Mouse (Mus musculus): ENCODE data around the gene Phb2.
"Not testable (repeated sequence)": the region's sequence is repeated elsewhere in the genome, so short reads cannot be mapped to it uniquely, and the experiment has no call there.

Gene Phb2

DNA sequence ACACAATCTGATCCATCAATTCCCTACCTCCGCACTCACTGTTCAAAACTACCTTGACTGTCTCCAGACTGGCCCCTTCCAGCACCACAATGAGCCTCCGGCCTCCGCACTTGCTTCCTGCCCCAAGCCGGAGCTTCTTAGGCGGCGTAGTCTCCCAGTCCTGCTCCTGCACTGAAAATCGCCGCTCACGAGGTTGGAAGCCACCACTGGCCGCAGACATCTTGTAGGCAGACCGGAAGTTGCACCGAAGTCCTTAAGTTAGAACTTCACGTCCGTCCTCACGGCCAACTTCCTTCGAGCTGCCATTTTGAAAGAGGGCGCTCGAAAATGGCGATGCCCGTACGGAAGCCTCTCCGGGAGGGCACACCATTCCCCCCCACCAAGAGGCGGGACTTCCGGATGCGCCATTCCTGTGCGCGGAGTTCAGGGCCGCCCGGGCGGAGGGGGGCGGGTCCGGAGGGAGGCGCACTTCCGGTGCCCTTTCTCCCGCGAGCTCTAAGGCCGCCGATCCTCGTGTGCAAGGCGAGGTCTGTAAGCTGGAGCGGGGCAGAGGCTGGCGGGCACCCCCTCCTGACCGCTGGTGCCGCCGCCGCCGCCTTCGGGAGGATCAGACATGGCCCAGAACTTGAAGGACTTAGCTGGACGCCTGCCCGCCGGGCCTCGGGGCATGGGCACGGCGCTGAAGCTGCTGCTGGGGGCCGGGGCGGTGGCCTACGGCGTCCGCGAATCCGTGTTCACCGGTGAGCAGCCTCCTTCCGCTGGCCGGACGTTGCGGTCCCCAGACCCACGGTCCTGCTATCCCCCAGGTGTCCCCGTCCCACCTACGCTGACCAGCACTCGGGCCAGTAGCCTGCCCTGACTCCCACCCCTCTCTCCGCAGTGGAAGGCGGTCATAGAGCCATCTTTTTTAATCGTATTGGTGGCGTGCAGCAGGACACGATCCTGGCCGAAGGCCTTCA lies at the start of gene Phb2, which contains the start of gene Emg1:
Gene Phb2 (plus strand): TSS at position 513 of the 959 bp plus-strand sequence.
Gene Emg1 (minus strand): TSS at position 355 of the 959 bp plus-strand sequence.
- DNase-seq (ENCODE audit: low spot score in 2 of 2), result peak; percentile 98

DNA sequence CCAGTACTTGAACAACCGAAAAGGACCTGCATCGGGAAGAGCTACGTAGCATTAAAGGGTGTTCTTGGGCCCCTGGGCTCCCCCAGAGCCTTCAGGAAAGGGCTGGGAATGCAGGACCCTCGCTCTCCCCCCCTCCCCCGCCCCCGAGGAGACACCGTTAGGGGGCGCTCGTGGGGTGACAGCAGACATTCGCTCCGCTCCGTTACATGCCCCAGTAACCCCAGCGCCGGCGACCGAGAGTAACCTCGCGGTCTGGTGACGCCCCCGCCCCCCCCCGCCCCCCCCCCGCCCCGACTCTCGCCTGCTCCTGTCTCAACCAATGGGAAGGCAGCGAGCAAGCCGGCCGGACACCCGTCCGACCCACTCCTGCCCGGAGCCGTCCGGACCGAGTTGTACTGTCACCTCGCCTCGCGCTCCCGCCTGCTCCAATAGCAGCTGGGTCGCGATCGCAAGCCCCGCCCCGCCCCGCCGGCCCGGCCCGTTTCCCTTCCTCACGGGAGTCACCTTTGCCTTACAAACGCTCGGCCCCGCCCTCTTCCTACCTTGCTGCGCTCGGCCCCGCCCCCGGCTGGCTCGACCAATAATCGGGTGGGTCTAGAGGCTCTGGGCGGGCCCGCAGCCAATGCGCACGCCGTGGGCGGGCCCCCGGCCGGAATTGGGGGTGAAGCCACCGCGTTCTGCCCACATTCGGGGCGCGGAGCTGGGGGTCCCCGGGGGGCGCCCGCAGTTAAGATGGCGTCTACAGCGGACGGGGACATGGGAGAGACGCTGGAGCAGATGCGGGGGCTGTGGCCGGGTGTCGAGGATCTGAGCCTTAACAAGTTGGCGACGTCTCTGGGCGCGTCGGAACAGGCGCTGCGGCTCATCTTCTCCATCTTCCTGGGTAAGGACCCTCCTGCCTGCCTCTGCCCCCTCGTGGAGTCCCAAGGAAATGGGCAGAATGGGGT lies 49.4 kb upstream of the Phb2 start, which contains the start of gene Lpcat3:
Gene Lpcat3 (plus strand): TSS at position 551 of the 947 bp plus-strand sequence.
- DNase-seq (ENCODE audit: low spot score in 2 of 2), result peak; percentile 96 to 97

DNA sequence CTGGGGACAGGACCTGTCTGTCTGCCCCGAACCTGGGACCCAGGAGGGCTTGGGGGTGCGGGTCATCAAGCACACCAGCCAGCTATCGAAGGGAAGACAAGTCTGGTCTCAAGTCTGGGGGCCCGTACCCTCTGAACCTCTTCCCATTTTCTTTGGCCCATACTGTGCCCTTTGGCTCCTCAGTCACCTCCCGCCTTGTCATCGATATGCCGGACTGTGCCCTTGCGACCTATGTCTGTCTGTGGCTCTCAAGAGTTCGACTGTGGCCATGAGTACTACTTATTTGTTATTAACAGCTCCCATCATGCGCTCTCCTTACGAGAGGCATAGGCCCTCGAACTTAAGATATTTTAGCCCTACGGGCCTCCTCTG lies 48.7 kb upstream of the Phb2 start:
- no peak for DNase-seq (ENCODE audit: low spot score in 2 of 2)

DNA sequence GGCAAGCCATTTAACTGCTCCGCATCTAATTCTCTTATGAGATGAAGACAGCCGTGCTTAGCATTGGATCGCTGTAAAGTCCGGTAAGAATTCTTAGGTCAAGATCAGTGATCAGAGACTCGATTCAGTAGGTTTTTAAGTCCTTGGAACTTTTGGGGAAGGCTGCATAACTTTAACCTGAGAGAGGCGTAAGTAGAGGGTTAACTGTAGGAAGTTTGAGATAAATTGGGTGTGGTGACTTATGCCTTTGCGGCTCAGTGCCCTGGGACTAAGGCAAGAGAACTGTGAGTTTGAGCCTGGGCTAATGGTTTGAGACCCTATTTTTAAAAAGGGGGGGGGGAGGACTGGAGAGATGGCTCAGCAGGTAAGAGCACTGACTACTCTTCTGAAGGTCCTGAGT lies 47.9 kb upstream of the Phb2 start:
- no peak for DNase-seq (ENCODE audit: low spot score in 2 of 2)

DNA sequence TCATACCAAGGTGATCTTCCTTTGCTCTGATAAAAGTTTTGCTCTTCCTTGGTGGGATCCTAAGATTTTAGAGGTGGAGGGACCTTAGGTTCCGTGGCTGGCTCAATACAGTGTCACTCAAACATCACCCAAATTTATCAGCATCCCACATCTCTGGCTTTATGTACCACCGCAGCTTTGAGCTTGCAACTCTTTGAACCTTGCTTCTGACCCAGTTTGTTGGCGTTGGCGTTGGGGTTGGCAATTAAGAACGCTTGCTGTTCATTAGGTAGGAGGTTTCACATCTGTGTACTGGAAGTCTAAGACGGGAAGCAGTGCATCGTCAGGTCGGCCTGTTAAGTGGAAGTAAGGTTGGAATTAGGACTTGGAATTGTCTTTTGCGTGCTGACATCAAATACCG lies 47.1 kb upstream of the Phb2 start:
- DNase-seq (ENCODE audit: low spot score in 2 of 2), result no peak

DNA sequence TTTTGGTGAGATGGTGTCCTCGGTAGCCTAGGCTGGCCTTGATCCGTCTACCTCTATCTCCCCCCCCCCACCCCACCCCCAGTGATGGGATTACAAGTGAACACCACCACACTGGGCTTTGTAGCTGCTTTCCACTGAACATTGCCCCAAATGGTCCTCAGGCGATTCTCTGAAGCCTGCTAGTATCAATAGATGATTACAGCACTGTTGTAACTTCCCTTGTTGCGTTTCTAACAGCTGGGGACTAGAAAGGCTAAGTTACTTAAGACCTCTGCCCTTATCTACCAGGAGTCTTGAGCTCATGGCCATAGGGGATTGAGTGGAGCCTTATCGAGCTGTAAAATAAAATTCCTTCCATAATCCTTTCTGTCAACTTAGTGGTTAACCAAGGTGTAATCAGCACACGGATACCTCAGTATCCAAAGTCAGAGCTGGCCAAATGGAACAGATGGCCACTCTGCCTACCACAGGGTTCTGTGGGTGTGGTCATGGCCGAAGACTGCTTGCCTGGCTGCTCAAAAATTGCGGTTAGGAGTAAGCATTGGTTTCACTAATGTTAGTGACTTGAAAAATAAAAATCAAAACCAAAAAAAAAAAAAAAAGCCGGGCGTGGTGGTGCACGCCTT lies 42.8 kb upstream of the Phb2 start:
- DNase-seq (ENCODE audit: low spot score in 2 of 2), result no peak

DNA sequence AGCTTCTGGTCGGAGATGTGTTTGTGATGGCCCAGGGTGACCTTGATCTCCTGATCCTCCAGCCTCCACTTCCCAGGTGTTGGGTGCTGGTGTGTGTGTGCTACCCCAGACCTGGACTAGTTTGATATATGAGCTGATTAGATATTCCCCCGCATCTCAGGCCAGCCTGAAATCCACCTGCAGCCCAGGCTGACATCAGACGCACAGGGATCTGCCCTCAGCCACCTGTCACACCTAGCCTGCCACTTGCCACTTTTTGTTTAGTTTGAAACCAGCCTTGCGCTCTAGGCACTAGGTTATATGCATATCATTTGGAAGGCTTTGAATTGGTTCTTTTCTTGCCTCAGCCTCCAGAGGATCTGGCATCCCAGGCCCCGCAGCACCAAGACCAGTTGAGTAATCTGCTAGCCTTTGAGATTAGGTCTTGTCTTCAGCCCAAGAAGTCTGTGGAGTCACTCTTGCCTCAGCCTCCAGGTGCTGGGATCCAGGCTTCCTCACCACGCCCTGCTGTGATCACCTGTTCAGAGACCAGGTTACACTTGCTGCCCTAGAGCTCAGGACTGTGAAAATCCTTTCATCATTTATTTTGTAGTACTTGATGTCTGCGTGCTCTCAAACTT lies 41.7 kb upstream of the Phb2 start:
- no peak for DNase-seq (ENCODE audit: low spot score in 2 of 2)

DNA sequence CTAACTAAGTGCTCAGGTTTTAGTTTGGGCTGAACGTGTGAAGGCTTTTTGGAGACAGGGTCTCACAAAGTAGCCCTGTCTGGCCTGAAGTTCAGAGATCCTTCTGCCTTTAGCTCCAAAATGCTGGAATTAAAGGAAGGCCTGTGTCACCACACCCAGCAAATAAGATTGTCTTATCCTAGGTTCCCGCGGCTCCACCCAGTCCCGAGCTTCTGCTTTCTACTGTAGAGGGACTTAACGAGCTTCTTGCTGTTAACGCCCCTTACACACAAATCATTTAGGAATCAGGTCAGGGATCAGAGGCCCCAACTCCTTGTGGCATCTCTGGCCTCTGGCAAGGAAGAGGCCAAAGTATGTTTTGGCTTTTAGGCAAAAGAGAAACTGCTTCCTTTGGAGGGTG lies 40.0 kb upstream of the Phb2 start:
- DNase-seq (ENCODE audit: low spot score in 2 of 2), result no peak

DNA sequence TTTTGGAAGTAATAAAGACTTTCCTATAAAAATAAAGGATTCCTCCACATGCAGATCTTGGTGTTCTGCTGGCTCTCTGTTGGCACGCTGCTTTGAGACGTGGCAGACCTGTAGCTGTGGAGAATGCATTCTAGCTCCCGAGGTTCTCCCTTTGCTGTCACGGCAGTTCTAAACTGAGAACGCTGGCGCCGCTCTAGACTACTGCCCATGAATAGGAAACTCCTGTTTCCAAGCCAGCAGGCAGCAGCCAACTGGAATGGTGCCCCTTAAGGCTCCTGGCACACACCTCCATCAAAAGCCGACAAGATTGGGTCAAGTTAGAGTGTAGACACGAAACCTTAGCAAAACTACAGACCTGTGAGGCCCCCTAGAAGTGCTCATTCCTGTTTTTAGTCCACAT lies 38.5 kb upstream of the Phb2 start:
- DNase-seq (ENCODE audit: low spot score in 2 of 2), result peak; percentile 47 to 73

DNA sequence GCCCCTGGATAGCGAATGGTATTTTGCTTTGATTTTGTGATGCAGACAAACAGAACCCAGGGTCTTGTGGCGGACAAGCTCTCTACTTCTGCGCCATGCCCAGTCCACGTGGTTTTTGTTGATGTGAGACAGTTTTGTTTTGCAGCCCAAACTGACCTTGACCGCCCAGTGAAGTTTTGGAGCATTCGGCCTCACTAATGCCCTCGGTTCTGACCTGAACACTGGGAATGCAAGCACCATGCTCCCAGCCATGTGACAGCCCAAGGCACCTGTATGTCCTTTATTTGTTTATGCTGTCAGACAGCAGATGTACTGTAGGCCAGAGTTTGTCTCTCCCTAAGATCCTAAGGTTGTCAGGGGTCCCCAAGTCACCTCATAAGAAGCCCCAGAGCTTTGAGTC lies 37.5 kb upstream of the Phb2 start:
- no peak for DNase-seq (ENCODE audit: low spot score in 2 of 2)

DNA sequence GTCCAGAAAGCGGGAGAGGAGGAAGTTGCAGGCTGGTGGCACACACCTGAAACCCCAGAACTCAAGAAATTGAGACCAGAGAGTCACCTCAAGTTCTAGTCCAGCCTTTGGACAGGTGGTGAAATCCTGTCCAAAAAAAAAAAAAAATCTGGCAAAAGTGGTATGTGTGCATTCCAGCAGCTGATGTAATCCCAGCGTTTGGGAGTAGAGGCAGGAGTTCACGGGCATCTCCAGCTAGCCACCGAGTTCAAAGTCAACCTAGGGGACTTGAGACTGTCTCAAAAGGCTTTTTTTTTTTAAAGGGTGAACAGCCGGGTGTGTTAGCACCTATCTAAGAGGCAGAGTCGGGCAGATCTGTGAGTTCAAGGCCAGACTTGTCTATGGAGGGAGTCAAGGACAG lies 36.0 kb upstream of the Phb2 start:
- DNase-seq (ENCODE audit: low spot score in 2 of 2), result no peak

DNA sequence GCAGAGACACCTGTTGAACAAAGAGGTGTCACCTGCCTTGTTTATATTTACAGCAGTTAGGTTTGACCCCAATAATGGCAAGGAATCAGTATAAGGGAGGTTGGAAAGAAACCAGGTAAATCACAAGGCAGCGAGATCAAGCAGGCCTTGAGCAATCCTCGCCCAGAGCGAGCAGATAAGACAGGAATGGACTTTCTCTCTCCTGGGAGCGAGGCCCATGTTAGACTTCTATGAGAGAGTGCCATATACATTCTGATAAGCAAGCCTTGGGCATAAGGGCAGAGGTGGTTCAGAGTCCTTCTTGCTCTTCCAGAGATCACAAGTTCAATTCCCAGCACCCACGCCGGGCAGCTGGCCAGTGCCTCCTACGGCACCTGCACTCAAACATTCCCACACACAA lies 33.4 kb upstream of the Phb2 start:
- DNase-seq (ENCODE audit: low spot score in 2 of 2), result no peak

DNA sequence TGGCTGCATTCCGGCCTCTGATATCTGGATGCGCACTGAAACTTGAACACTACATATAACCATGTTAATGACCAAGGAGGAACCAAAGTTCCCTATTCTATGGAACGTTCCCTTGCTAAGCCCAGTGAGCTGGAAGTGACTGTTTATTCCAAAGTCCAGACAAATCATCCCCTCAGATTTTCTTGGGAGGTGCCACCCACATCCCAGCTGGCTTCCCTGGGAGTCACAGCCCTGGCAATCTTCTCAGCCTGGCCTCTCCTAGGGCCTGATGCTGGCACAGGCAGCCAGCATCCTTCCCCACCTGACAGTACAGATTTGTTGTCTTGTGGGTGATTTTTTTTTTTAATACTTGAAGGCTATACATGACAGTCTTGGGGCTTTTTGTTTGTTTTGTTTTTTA lies 32.6 kb upstream of the Phb2 start:
- DNase-seq (ENCODE audit: low spot score in 2 of 2), result no peak

DNA sequence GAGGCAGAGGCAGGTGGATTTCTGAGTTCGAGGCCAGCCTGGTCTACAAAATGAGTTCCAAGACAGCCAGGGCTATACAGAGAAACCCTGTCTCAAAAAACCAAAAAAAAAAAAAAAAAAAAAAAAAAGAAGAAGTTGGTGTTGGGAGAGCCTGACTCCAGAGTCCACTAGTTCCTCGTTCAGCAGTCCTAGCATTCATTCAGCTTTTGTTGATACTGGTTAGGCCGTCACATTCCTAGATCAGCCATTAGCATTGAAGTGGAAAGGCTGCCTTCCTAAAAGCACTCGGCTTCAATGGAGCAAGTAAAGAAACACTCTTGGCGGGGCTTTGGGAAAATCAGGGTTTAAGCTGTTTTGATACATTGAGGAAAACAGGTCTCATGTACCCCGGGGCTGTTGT lies 29.8 kb upstream of the Phb2 start:
- DNase-seq (ENCODE audit: low spot score in 2 of 2), result not testable (repeated sequence)

DNA sequence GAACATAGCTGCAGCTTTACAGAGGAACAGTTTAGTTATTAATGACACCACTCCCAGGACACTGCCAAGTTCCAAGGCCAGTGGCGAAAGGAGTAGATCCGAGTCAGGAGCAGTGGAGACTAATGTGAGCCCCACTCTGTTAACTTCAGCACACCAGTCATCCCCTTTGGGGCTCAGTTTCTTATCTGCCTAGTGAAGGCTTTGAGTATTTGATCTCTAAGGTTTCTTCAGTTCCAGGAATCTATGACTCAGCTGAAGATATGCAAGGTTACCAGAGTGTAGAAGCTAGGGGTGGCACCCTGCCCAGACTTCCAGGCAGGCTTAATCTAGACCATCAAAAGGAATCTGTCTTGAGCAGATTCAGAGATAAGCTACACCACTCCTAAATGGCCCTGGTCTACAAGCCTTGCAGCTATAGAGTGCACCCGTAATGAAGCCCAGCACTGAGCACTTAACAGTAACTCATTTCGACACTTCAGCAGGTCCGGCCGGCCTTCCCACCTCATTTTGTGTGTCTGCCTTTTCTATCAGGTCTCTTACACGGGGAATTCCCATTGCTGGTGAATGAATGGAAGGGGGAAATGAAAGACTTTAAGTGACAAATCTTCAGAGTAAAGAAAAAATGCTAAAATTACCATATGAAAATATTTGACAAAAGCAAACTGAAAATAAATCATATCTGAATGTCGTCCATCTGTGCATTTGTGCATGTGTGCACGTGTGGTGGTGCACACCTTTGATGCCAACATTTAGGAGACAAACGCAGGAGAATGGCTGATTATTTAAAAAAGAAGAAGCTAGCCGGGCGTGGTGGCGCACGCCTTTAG lies 28.3 kb upstream of the Phb2 start:
- peak; percentile 43 to 53 for DNase-seq (ENCODE audit: low spot score in 2 of 2)

DNA sequence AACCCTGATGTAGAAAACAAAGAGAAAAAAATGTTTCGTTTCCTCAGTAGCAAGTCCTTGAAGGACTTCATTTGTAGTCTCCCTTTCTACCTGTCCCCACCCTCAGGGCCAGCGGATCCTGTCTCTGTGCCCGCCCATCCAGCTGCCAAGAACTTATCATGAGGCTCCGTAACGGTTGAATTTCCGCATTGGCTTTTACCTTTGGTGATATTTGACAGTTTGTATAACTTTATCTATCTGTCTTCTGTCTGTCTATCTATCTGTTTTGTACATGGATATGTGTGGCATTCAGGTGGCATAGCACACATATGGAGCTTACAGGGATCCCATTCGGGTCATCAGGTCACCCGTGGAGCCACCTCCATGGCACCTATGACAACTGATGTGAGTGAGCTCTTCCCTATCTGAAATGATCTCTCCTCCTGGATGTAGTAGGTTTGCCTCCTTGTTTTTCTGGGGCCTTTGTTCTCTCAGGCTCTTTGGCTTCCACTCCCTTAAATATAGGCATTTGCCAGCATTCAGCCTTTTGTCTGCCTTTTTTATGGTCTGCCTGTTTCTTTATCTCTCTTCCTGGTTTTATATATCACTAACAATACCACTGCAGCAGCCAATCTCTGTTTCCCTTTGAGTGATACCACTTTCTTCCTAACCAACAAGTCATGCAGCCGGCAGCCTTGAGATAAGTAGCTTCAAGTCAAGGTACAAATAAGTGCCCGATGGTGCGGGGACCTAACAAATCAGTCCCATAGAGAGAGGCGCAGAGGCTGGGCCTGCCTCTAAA lies 26.3 kb upstream of the Phb2 start:
- no peak for DNase-seq (ENCODE audit: low spot score in 2 of 2)

DNA sequence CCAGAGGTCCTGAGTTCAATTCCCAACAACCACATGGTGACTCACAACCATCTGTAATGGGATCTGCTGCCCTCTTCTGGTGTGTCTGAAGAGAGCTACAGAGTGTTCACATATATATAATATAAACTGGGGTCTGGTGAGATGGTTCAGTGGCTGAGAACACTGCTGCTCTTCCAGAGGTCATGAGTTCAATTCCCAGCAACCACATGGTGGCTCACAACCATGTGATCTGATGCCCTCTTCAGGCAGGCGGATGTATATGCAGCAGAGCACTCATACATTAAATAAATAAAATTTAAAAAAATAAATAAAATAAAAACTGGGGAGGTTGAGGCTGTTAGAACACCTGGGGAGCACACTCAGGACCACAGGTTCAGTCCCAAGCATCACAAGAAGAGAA lies 25.5 kb upstream of the Phb2 start:
- not testable (repeated sequence) for DNase-seq (ENCODE audit: low spot score in 2 of 2)

DNA sequence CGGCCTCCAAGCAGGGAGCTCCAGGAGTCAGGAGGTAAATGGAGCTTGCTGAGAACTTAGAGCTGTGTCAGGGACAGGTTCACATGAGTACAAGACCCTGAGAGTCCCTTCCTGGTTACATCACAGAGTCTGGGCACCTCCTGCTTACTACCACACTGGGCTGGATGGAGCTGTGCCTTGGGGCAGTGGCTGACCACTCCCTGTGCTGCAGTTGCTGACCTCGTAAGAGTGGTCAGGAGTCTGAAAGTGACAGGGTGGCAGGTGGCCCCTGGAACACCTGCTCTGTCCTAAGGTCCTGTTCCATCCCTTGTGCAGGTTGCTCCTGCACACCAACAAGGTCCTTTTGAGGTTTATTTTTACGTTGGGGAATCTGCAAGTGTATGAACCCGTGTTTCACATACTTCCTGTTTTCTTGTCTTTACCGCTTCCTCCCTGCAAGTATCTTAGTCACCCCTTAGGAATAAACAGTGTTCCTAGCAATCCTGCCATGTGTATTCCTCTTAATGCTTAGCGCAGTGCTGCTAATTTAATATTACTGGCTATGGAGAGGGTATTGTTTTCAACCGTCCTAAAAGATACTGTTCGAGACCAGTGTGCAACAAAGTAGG lies 23.9 kb upstream of the Phb2 start:
- DNase-seq (ENCODE audit: low spot score in 2 of 2), result no peak

DNA sequence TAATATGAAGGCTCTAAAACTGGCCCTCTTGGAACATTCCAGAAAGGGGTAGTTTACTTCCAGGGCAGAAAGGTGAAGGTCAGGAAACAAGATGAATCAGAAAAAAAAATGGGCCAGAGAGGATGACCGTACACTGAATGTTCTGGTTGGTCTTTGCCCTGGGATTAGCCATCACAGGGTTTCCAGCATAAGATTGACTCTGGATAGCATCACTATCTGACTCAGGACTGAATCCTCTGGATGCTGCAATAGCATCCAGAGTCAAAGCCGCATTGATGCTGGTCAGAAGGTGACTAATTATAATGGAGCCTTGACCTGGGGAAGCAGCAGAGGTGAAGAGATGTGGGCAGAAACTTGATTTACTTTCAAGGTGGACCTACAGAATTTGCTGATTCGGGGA lies 23.1 kb upstream of the Phb2 start:
- no peak for DNase-seq (ENCODE audit: low spot score in 2 of 2)
